Mouse (Mus musculus) stomach, postnatal 0 days (tissue): ENCODE measurements around the gene Olfr1358. TPM values are rescaled to one million over a fixed set of nuclear protein-coding genes. Genes with fewer than 3 reads are reported as not detected.

Experiments
- ATAC-seq: fragments of 200-750 bp; cut with Nextera tagmentation; 2 replicates; pipeline ENCODE4 v1.8.0; 2017; ENCODE audit not compliant: low FRiP score, low TSS enrichment
- DNase-seq: peaks from one replicate; pipeline ENCODE4 v3.0.0-alpha.2; 2016; ENCODE audit warnings: low spot score
- H3K27ac ChIP-seq: fragments of 300-500 bp; sonication (generic); replicated peaks from 2 replicates; pipeline ENCODE4 v1.5.1; 2014; ENCODE audit warnings: mild to moderate bottlenecking, control low read depth
- H3K27me3 ChIP-seq: fragments of 300-500 bp; sonication (generic); 2 replicates; pipeline ENCODE4 v1.6.1; 2014; ENCODE audit warnings: low read length; ENCODE audit not compliant: control insufficient read depth, insufficient read depth
- H3K36me3 ChIP-seq: fragments of 300-500 bp; sonication (generic); 2 replicates; pipeline ENCODE4 v1.6.1; 2014; ENCODE audit warnings: low read length, mixed read lengths; ENCODE audit not compliant: control insufficient read depth, insufficient read depth
- H3K4me1 ChIP-seq: fragments of 300-500 bp; sonication (generic); replicated peaks from 2 replicates; pipeline ENCODE4 v1.6.1; 2014; ENCODE audit warnings: antibody characterized with exemption; ENCODE audit not compliant: control insufficient read depth, insufficient read depth
- H3K4me2 ChIP-seq: fragments of 300-500 bp; sonication (generic); replicated peaks from 2 replicates; pipeline ENCODE4 v1.6.1; 2014; ENCODE audit warnings: low read depth, mild to moderate bottlenecking, control low read depth, moderate library complexity
- H3K4me3 ChIP-seq: fragments of 300-500 bp; sonication (generic); 2 replicates; pipeline ENCODE4 v1.5.1; 2014; ENCODE audit warnings: low read depth, low read length, control low read depth
- H3K9ac ChIP-seq: fragments of 300-500 bp; sonication (generic); 2 replicates; pipeline ENCODE4 v1.6.1; 2014; ENCODE audit warnings: mild to moderate bottlenecking, low read length, control low read depth, mixed read lengths
- H3K9me3 ChIP-seq: fragments of 300-500 bp; sonication (generic); 2 replicates; pipeline ENCODE4 v1.6.1; 2016; ENCODE audit warnings: low read length; ENCODE audit not compliant: control insufficient read depth
- CTCF ChIP-seq: IDR thresholded peaks from 2 replicates; pipeline ENCODE4 v1.5.1; 2016; ENCODE audit warnings: antibody characterized with exemption, low read depth, mild to moderate bottlenecking, moderate library complexity
- EP300 ChIP-seq: optimal IDR thresholded peaks from 2 replicates; pipeline ENCODE3; 2016; ENCODE audit warnings: antibody characterized with exemption
- WGBS: fragments of 180-500 bp; shearing (Covaris S2); extraction: QIAGEN DNeasy Blood & Tissue Kit; methylation state at CpG from one replicate; pipeline ENCODE4 v1.1.7; 2014; 5-methylcytosine and 5-hydroxymethylcytosine counted together
- polyA plus RNA-seq: library from polyadenylated mRNA; unstranded; fragments of >200 nt; fragmentation: Nextera tagmentation; extraction: Ambion mirVana; gene quantifications from 2 replicates; pipeline ENCODE4 v1.2.1, GENCODE M21; 2015

Gene Olfr1358
- polyA plus RNA-seq = not detected in 2 replicates

- H3K36me3 ChIP-seq = no peaks in the 10 kb centered on the region
- H3K9me3 ChIP-seq = no peaks in the 10 kb centered on the region
- no peak within 1 kb of the TSS for H3K9ac ChIP-seq
- no peak within 1 kb of the TSS for H3K4me2 ChIP-seq
- H3K27ac ChIP-seq = no peak within 1 kb of the TSS
- no peaks in the 10 kb centered on the region for H3K27me3 ChIP-seq
- TF ChIP-seq CTCF = no peak
- TF ChIP-seq EP300 = no peak
- DNase-seq = no peak
- no peak for ATAC-seq
- H3K4me1 ChIP-seq = no peaks in the 10 kb centered on the region
- H3K4me3 ChIP-seq = no peak within 1 kb of the TSS
Observed at GRCm38 (mm10) chr10:78517128-78517527, at the start of gene Olfr1358. Gene Olfr1358 (plus strand): TSS chr10:78517428.

GRCm38 (mm10) chr10:78467761-78468310, 49.4 kb upstream of the Olfr1358 start:
- peaks cover 4% of the 10 kb centered on the region; the same call in 1 of the 2 replicates for H3K4me1 ChIP-seq
- H3K27me3 ChIP-seq = no peaks in the 10 kb centered on the region
- H3K9ac ChIP-seq = no peak overlapping the region
- DNase-seq (no peak), ATAC-seq (no peak)
- no peaks in the 10 kb centered on the region for H3K36me3 ChIP-seq
- H3K4me2 ChIP-seq = no peak overlapping the region
- H3K27ac ChIP-seq = no peak overlapping the region
- no peaks in the 10 kb centered on the region for H3K9me3 ChIP-seq
- TF ChIP-seq CTCF (no peak), EP300 (no peak)
- H3K4me3 ChIP-seq = no peak overlapping the region
- 20% methylated on average over 2 of the region's 2 CpGs for WGBS

GRCm38 (mm10) chr10:78470582-78471313, 46.5 kb upstream of the Olfr1358 start:
- no peaks in the 10 kb centered on the region for H3K4me1 ChIP-seq
- H3K4me3 ChIP-seq = no peak overlapping the region
- no peaks in the 10 kb centered on the region for H3K9me3 ChIP-seq
- ATAC-seq (peak; percentile 76), DNase-seq (peak; percentile 36)
- H3K4me2 ChIP-seq = no peak overlapping the region
- H3K36me3 ChIP-seq = no peaks in the 10 kb centered on the region
- 42% methylated on average over 15 of the region's 15 CpGs for WGBS
- no peak overlapping the region; the same call in 1 of the 2 replicates for H3K27ac ChIP-seq
- no peak overlapping the region for H3K9ac ChIP-seq
- H3K27me3 ChIP-seq = no peaks in the 10 kb centered on the region
- TF ChIP-seq EP300 = no peak
- TF ChIP-seq CTCF = no peak

- no peak for DNase-seq
- H3K9me3 ChIP-seq = no peaks in the 10 kb centered on the region
Observed at GRCm38 (mm10) chr10:78472046-78472445, 45.2 kb upstream of the Olfr1358 start.

GRCm38 (mm10) chr10:78473434-78473833, 43.8 kb upstream of the Olfr1358 start:
- no peak overlapping the region for H3K9ac ChIP-seq
- 53% methylated on average over 5 of the region's 5 CpGs for WGBS
- ATAC-seq = no peak

More at GRCm38 (mm10) chr10:78472046-78472445, 45.2 kb upstream of the Olfr1358 start:
- no peak overlapping the region for H3K4me3 ChIP-seq
- ATAC-seq = no peak
- no peaks in the 10 kb centered on the region for H3K36me3 ChIP-seq
- TF ChIP-seq CTCF (no peak), EP300 (no peak)
- 78% methylated on average over 3 of the region's 3 CpGs for WGBS
- H3K4me2 ChIP-seq = no peak overlapping the region
- H3K9ac ChIP-seq = no peak overlapping the region
- H3K27me3 ChIP-seq = no peaks in the 10 kb centered on the region
- H3K4me1 ChIP-seq = no peaks in the 10 kb centered on the region
- no peak overlapping the region for H3K27ac ChIP-seq

GRCm38 (mm10) chr10:78474759-78475158, 42.5 kb upstream of the Olfr1358 start:
- Histone ChIP-seq H3K9ac (no peak overlapping the region), H3K4me2 (no peak overlapping the region), H3K27ac (no peak overlapping the region), H3K4me1 (no peaks in the 10 kb centered on the region), H3K9me3 (no peaks in the 10 kb centered on the region), H3K4me3 (no peak overlapping the region), H3K27me3 (no peaks in the 10 kb centered on the region), H3K36me3 (no peaks in the 10 kb centered on the region)
- ATAC-seq = no peak
- 69% methylated on average over 8 of the region's 8 CpGs for WGBS
- TF ChIP-seq CTCF (no peak), EP300 (no peak)
- DNase-seq = no peak

More at GRCm38 (mm10) chr10:78473434-78473833, 43.8 kb upstream of the Olfr1358 start:
- Histone ChIP-seq H3K27ac (no peak overlapping the region), H3K36me3 (no peaks in the 10 kb centered on the region), H3K27me3 (no peaks in the 10 kb centered on the region), H3K4me2 (no peak overlapping the region), H3K4me1 (no peaks in the 10 kb centered on the region), H3K4me3 (no peak overlapping the region), H3K9me3 (no peaks in the 10 kb centered on the region)
- TF ChIP-seq CTCF (no peak), EP300 (no peak)
- no peak for DNase-seq
